8 mouse cellular contexts compared by ENCODE assay signal in genomic region chr12:25100411-25101217, GRCm38 (mm10). TPM values are rescaled to one million over a fixed set of nuclear protein-coding genes. Genes with fewer than 3 reads are reported as not detected.
DNase-seq lines count a peak whose midpoint lies in the region; ATAC-seq and TF ChIP-seq lines count a peak whose summit lies in the region.

No protein-coding gene starts in this region.

- TF ChIP-seq POLR2A in ES-Bruce4 (IDR thresholded peaks at IDR 0.05; ENCODE audit: insufficient read depth, low read length): no peak
- TF ChIP-seq POLR2A in bone marrow, adult 2 months (IDR thresholded peaks at IDR 0.05; ENCODE audit: borderline replicate concordance, control insufficient read depth, low read depth, low read length): 0 out of 2 replicates have a peak, but pooled peaks have one; percentile 11

- H3K4me2 ChIP-seq in forebrain, embryonic 13.5 days: peak overlapping the region; percentile 94

- H3K9me3 ChIP-seq in ES-Bruce4 (replicated peaks; ENCODE audit: control insufficient read depth, insufficient read depth, low read length, poor library complexity, severe bottlenecking): no peaks in the 10 kb centered on the region
- no peaks in the 10 kb centered on the region for H3K9me3 ChIP-seq in forebrain, embryonic 13.5 days (replicated peaks)

- peaks cover 3% of the 10 kb centered on the region for H3K4me1 ChIP-seq in ES-Bruce4 (ENCODE audit: control insufficient read depth, insufficient read depth, low read length)
- no peaks in the 10 kb centered on the region; the same call in 1 of the 2 replicates for H3K4me1 ChIP-seq in bone marrow, adult 2 months (ENCODE audit: control insufficient read depth, insufficient read depth, low read length)
- peaks cover 45% of the 10 kb centered on the region for H3K4me1 ChIP-seq in forebrain, embryonic 13.5 days

- peak overlapping the region; percentile 39 for H3K4me3 ChIP-seq in ES-Bruce4 (ENCODE audit: low read depth, low read length)
- H3K4me3 ChIP-seq in bone marrow, adult 2 months (replicated peaks; ENCODE audit: control insufficient read depth, low read depth, low read length): peak overlapping the region; percentile 21
- peak overlapping the region; percentile 60 for H3K4me3 ChIP-seq in forebrain, embryonic 13.5 days

- peak; percentile 72 for DNase-seq in heart, postnatal 4 days
- DNase-seq in layer of hippocampus, postnatal 14 days (ENCODE audit: low spot score in 2 of 2): peak; percentile 58 to 72
- DNase-seq in lung, postnatal 14 days: peak; percentile 60
- peak; percentile 53 for DNase-seq in right cerebral cortex, postnatal 14 days

- WGBS in bone marrow, adult 2 months: under 1% methylated on average over 59 of the region's 59 CpGs
- under 1% methylated on average over 48 of the region's 59 CpGs for WGBS in forebrain, embryonic 13.5 days

- no peaks in the 10 kb centered on the region for H3K36me3 ChIP-seq in ES-Bruce4 (ENCODE audit: control insufficient read depth, insufficient read depth, low read length, poor library complexity, severe bottlenecking)
- H3K36me3 ChIP-seq in forebrain, embryonic 13.5 days (ENCODE audit: poor library complexity, severe bottlenecking): no peaks in the 10 kb centered on the region

- peaks cover 5% of the 10 kb centered on the region for H3K27me3 ChIP-seq in ES-Bruce4 (ENCODE audit: control insufficient read depth, insufficient read depth, low read length, poor library complexity, severe bottlenecking)
- H3K27me3 ChIP-seq in forebrain, embryonic 13.5 days: no peaks in the 10 kb centered on the region

- ATAC-seq in forebrain, embryonic 13.5 days: no peak
- no peak for ATAC-seq in megakaryocyte-erythroid progenitor cell, adult 5-6 weeks (replicated peaks; ENCODE audit: low FRiP score, low TSS enrichment, poor library complexity, severe bottlenecking)

- peak overlapping the region; percentile 77 for H3K9ac ChIP-seq in ES-Bruce4 (ENCODE audit: low read depth, poor library complexity, severe bottlenecking)
- peak overlapping the region; percentile 71 for H3K9ac ChIP-seq in forebrain, embryonic 13.5 days

- TF ChIP-seq CTCF in ES-Bruce4 (IDR thresholded peaks at IDR 0.05; ENCODE audit: low read depth, low read length): no peak
- TF ChIP-seq CTCF in bone marrow, adult 2 months (IDR thresholded peaks at IDR 0.05; ENCODE audit: control insufficient read depth, insufficient read depth, low read length): no peak

- TF ChIP-seq EP300 in ES-Bruce4 (IDR thresholded peaks at IDR 0.05; ENCODE audit: insufficient read depth, low read depth, low read length): no peak

- no peak overlapping the region for H3K27ac ChIP-seq in ES-Bruce4 (ENCODE audit: insufficient read depth, low read length)
- peak overlapping the region; percentile 48; the same call in 1 of the 2 replicates for H3K27ac ChIP-seq in bone marrow, adult 2 months (ENCODE audit: control insufficient read depth, insufficient read depth, low read depth, low read length, poor library complexity)
- peak overlapping the region; percentile 88 for H3K27ac ChIP-seq in forebrain, embryonic 13.5 days

RNA-seq across cellular contexts. Expression of gene Id2, which starts 3.7 kb away (rescaled TPM):
- polyA plus RNA-seq in ES-Bruce4 (2011; ENCODE audit: insufficient read depth, insufficient read length, low read depth, missing spikeins): 66.7 and 67.0 TPM in 2 replicates
- polyA plus RNA-seq in bone marrow, adult 2 months (2011; ENCODE audit: insufficient read depth, insufficient read length, low replicate concordance, missing spikeins): 23.2 and 39.6 TPM in 2 replicates
- polyA plus RNA-seq in forebrain, embryonic 13.5 days (2015; fragmentation: Nextera tagmentation; extraction: Ambion mirVana): 195 and 253 TPM in 2 replicates
- 10 to 100 TPM; 35.5 to 38.2 TPM for total RNA-seq in heart, postnatal 4 days (2021)
- 100 to 1,000 TPM; 101 to 108 TPM for total RNA-seq in layer of hippocampus, postnatal 14 days (2021)
- total RNA-seq in megakaryocyte-erythroid progenitor cell, adult 5-6 weeks (2014; fragmentation: Nextera tagmentation): 7.7 and 25.1 TPM in 2 replicates
- 7.5 and 25.9 TPM in 2 replicates for total RNA-seq in megakaryocyte-erythroid progenitor cell, adult 5-6 weeks (2017)
